Mouse (Mus musculus): ENCODE measurements around the gene Ltbp3.

Ltbp3 gene

DNA sequence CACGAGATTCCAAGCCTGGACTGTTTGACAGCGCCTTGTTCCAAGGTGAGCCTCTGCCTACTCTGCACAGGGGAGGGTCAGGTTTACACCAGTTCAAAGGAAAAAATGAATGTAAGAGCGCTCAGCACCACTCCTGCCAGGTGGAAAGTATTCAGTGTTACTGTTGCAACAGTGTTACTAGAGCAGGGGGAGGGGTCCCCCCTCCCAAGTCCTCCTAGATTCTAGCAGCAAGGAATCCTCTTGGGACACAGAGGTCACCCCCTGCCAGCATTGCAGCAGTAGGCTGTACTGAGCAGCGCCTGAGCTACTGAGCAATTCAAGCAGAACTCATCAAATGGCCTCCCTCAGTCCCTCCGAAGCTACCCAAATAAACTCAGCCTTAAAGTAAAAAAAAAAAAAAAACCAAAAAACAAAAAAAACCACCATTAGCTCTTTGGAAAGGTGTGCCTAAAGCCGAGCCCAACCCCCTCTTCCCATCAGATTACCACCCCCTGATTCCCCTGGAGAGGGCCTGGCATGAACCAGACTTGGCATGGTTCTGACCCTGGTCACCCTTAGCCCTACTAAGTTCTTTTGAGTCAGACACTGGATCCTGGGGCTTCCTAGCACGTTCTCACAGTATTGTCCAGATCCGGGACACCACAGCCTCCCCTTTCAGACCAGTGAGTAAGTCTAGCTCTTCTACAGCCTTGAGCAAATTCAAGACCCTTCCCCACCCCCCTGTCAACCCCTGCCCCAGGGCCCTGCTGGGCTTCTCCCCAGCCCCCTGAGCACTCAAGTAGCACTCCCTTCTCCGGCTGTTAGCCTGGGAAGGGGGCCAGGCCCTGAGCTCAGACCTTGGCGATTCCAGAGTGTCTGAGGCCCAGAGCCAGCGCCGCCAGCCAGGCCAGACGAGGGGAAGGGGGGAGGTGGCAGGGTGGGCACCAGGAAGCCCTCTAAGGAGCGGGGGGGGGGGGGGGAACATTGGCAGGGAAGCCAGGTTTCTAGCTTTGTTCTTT lies at the start of gene Ltbp3:
TSS of gene Ltbp3 (plus strand) at position 585 of the 998 bp plus-strand sequence.
- DNase-seq (ENCODE audit: low spot score in 2 of 2): no peak

- no peak for DNase-seq (ENCODE audit: low spot score in 2 of 2)
Observed at GRCm38 (mm10) chr19:5691601-5692000, 49.1 kb upstream of the Ltbp3 start.

GRCm38 (mm10) chr19:5692086-5692912 lies 48.4 kb upstream of the Ltbp3 start:
- no peak for DNase-seq (ENCODE audit: low spot score in 2 of 2)

- no peak for DNase-seq (ENCODE audit: low spot score in 2 of 2)
Observed at GRCm38 (mm10) chr19:5692913-5693396, 47.7 kb upstream of the Ltbp3 start.

GRCm38 (mm10) chr19:5693801-5694200 lies 46.9 kb upstream of the Ltbp3 start:
- DNase-seq (ENCODE audit: low spot score in 2 of 2): no peak

- no peak for DNase-seq (ENCODE audit: low spot score in 2 of 2)
Observed at GRCm38 (mm10) chr19:5695849-5696462, 44.7 kb upstream of the Ltbp3 start.

- peak; percentile 71 to 85 for DNase-seq (ENCODE audit: low spot score in 2 of 2)
Observed at GRCm38 (mm10) chr19:5704163-5704800, 36.4 kb upstream of the Ltbp3 start, which contains the start of gene Kcnk7. Gene Kcnk7 (plus strand): TSS chr19:5704367.

- peak; percentile 54 to 70 for DNase-seq (ENCODE audit: low spot score in 2 of 2)
Observed at GRCm38 (mm10) chr19:5704801-5705571, 35.7 kb upstream of the Ltbp3 start.

DNA sequence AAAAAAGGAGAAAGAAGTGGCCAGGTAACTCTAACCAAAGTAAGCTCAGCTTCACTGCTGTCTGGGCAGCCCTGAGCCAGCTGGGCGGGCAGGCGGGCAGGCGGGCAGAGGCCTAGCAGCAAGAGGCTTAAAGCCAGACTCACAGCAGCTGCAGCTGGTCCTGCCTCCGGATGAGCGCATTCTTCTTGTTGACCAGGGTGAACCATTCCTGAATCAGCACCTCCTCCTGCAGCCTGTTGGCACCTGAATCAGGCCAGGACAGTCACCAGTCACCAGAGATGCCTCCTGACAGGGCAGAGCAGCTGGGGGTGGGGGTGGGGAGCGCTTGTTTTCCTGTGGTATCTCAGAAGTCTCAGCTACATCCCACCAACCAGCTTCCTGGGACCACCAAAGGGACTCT lies 30.6 kb upstream of the Ltbp3 start:
- DNase-seq (ENCODE audit: low spot score in 2 of 2): no peak

DNA sequence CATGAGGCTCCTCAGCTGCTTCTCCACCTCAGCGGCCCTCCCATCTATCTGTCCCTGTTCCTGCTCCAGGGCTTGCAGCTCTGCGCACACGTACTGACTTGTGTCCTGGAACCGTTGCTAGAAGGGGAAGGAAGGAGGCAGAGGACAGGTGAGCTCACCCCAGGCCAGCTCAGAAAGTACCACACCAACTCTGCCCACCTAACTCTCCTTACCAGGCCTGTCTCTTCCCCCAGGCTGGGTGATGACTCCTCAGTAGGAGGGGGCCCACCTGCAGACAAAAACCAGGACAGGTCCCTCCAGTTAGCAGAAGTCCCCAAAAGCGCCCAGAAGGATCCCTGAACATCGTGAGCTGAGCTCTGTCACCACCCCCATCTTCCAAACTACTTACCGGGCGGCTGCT lies 30.1 kb upstream of the Ltbp3 start:
- no peak for DNase-seq (ENCODE audit: low spot score in 2 of 2)

GRCm38 (mm10) chr19:5711218-5711617 lies 29.5 kb upstream of the Ltbp3 start:
- DNase-seq (ENCODE audit: low spot score in 2 of 2): peak in 1 of 2 experiments; percentile 62

DNA sequence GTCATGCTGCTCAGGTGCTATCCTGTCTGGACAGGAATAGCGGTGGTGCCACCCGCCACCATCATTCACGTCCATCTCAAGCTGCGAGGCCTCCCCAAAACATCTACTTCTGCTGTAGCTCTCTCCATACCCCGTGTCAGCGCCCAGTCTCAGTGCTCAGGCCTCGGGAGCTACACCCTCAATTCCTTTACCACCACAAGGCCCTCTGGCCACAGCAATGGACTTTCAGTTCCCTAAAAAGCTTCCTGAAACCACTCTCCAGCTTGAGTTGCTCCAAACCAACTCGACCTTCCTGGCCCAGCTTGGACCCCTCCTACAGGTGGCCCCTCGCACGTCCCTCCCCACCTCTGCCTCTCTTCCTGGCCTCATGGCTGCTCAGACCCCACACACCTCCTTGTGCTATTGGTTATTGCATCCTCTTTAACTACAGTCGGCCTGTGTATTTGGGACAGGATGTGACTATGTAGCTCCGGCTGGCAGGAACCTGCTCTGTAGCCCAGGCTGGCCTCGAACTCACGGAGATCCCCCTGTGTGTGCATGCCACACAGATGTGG lies 28.7 kb upstream of the Ltbp3 start:
- peak in 1 of 2 experiments; percentile 29 for DNase-seq (ENCODE audit: low spot score in 2 of 2)

DNA sequence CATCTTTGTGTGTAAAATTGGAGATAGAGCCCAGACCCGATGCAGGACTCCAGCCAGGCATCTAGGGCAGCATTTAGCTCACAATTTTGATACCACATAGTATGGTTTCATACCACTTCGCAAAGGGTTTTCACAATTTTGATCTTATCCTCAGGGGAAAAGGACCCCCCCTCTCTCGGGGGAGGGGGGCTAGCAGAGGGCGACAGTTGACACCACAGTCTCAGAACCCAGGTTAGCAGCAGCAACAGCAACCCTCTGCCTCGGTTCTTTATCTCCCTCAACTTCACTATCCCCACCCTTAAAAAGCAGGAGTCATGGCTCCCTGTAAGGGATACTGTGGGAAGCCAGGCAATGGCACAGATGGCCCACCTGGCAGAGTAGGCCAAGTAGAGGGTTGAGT lies 27.4 kb upstream of the Ltbp3 start:
- DNase-seq (ENCODE audit: low spot score in 2 of 2): no peak

GRCm38 (mm10) chr19:5713730-5714129 lies 27.0 kb upstream of the Ltbp3 start:
- DNase-seq (ENCODE audit: low spot score in 2 of 2): no peak

DNA sequence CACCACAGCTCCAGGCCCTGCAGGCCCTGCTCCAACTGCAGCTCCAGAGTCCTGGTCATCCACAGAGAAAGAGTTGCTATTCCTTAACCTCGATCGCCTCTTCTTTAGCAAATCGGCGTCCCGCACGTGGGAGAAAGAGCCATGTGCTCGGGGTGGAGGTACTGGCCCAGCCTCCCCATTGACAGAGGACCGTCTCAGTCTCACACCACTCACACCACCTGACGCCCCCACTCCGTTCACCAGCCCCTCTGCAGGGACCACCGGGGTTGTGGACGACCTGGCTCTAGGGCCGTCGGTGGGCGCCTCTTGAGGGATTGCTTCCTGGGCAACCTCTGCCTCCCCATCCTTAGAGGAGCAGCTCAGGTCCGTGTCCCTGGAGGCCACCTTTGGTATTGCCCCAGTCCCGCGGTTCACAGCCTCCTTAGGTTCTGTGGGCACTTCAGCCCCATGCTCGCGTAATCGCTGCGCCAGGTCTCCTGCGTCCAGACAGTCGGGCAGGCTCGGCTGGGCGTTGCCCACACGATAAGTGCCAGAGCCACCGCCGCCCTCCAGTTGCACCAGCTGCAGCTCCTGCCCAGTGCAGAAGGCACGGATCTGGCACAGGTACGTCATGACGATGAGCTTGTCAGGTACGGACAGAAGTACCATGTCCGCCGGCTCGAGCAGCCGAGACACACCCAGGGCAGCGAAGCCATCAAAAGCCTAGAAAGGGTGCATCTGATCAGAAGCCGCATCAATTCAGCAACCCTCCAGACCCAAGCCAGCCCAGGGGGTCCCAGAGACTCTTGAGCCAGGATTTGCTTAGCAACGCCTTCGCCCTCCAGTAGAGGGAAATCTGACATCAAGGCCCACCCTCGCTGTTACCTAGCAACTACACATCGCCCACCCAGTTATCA lies 24.7 kb upstream of the Ltbp3 start:
- no peak for DNase-seq (ENCODE audit: low spot score in 2 of 2)

- no peak for DNase-seq (ENCODE audit: low spot score in 2 of 2)
Observed at GRCm38 (mm10) chr19:5716955-5717354, 23.7 kb upstream of the Ltbp3 start.

DNA sequence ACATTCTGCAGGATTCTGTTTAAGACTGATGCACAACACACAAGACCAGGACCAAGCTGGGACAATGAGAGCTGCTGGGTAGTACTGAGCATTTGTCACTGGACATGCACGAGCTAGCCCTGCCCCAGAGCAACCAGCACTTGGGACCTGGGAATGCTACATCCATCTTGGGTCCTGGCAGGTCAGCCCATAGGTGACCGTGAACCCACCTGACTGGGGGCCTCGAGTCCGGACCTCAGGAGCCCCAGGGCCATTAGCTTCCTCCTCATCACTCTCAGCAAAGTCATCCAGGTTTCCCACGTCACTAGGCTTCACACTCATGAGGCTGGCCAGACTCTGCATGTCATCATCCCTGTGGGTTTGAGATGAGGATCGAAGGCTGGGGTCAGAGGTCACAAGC lies 19.5 kb upstream of the Ltbp3 start:
- no peak for DNase-seq (ENCODE audit: low spot score in 2 of 2)

GRCm38 (mm10) chr19:5722848-5723425 lies 17.8 kb upstream of the Ltbp3 start:
- no peak for DNase-seq (ENCODE audit: low spot score in 2 of 2)

All from natural killer cell, adult 2 months (primary cell).